Mouse (Mus musculus) layer of hippocampus, adult 2 months (tissue): ENCODE data around the gene Ispd. TPM values are rescaled to one million over a fixed set of nuclear protein-coding genes. Genes with fewer than 3 reads are reported as not detected.

ENCODE experiments used
- DNase-seq, 2 experiments: peaks; one replicate each; pipeline ENCODE4 v3.0.0; 2022; ENCODE audit warnings: low spot score in 2 of 2
- H3K27ac ChIP-seq: fragments of 200-600 bp; 2 replicates; pipeline ENCODE4 v1.8.1; 2022
- H3K4me3 ChIP-seq: fragments of 200-600 bp; 2 replicates; pipeline ENCODE4 v1.8.1; 2022; ENCODE audit warnings: mild to moderate bottlenecking
- CTCF ChIP-seq: fragments of 200-600 bp; conservative IDR thresholded peaks from 2 replicates; pipeline ENCODE4 v1.8.1; 2022; ENCODE audit warnings: antibody characterized with exemption, mild to moderate bottlenecking, moderate library complexity
- total RNA-seq, 2 experiments: library from RNA; stranded (reverse); gene quantifications; 2 replicates each; pipeline ENCODE4 v1.2.3; 2021

Ispd gene
- total RNA-seq, 2 experiments from 2014 or later, result 13.2 to 13.3 TPM

GRCm38 (mm10) chr12:36395115-36395514 lies 13.9 kb downstream of the Ispd start:
- peak; percentile 15 to 55 for DNase-seq
- H3K4me3 ChIP-seq, result no peak overlapping the region
- H3K27ac ChIP-seq, result no peak overlapping the region
- TF ChIP-seq CTCF, result no peak

- no peak for DNase-seq
- Histone ChIP-seq H3K27ac (no peak overlapping the region), H3K4me3 (no peak overlapping the region)
- no peak for TF ChIP-seq CTCF
Measured at GRCm38 (mm10) chr12:36423677-36424076, 42.4 kb downstream of the Ispd start.

GRCm38 (mm10) chr12:36425258-36425657 lies 44.0 kb downstream of the Ispd start:
- H3K27ac ChIP-seq, result no peak overlapping the region
- TF ChIP-seq CTCF, result no peak
- no peak overlapping the region for H3K4me3 ChIP-seq
- no peak for DNase-seq

- Histone ChIP-seq H3K27ac (no peak overlapping the region), H3K4me3 (no peak overlapping the region)
- TF ChIP-seq CTCF, result no peak
- DNase-seq, result no peak
Measured at GRCm38 (mm10) chr12:36426163-36427045, 45.2 kb downstream of the Ispd start.

- DNase-seq, result no peak
- Histone ChIP-seq H3K4me3 (no peak overlapping the region), H3K27ac (no peak overlapping the region)
- TF ChIP-seq CTCF, result no peak
Measured at GRCm38 (mm10) chr12:36436956-36437355, 55.7 kb downstream of the Ispd start.

- no peak for TF ChIP-seq CTCF
- no peak overlapping the region for H3K4me3 ChIP-seq
- no peak for DNase-seq
- no peak overlapping the region for H3K27ac ChIP-seq
Measured at GRCm38 (mm10) chr12:36439396-36439795, 58.1 kb downstream of the Ispd start.

- H3K27ac ChIP-seq, result no peak overlapping the region
- DNase-seq, result peak in 1 of 2 experiments; percentile 3
- H3K4me3 ChIP-seq, result no peak overlapping the region
- no peak for TF ChIP-seq CTCF
Measured at GRCm38 (mm10) chr12:36456002-36456401, 74.8 kb downstream of the Ispd start.

GRCm38 (mm10) chr12:36457726-36458125 lies 76.5 kb downstream of the Ispd start:
- TF ChIP-seq CTCF, result no peak
- Histone ChIP-seq H3K4me3 (no peak overlapping the region), H3K27ac (no peak overlapping the region)
- no peak for DNase-seq

- no peak for DNase-seq
- Histone ChIP-seq H3K27ac (no peak overlapping the region), H3K4me3 (no peak overlapping the region)
- no peak for TF ChIP-seq CTCF
Measured at GRCm38 (mm10) chr12:36468325-36469044, 87.2 kb downstream of the Ispd start.

- Histone ChIP-seq H3K27ac (no peak overlapping the region), H3K4me3 (no peak overlapping the region)
- DNase-seq, result peak in 1 of 2 experiments; percentile 28
- TF ChIP-seq CTCF, result no peak
Measured at GRCm38 (mm10) chr12:36471411-36471810, 90.2 kb downstream of the Ispd start.

GRCm38 (mm10) chr12:36474171-36474570 lies 92.9 kb downstream of the Ispd start:
- TF ChIP-seq CTCF, result no peak
- DNase-seq, result no peak
- Histone ChIP-seq H3K27ac (no peak overlapping the region), H3K4me3 (no peak overlapping the region)

GRCm38 (mm10) chr12:36475269-36475668 lies 94.0 kb downstream of the Ispd start:
- TF ChIP-seq CTCF, result no peak
- no peak for DNase-seq
- Histone ChIP-seq H3K27ac (no peak overlapping the region), H3K4me3 (no peak overlapping the region)

GRCm38 (mm10) chr12:36476476-36476875 lies 95.2 kb downstream of the Ispd start:
- Histone ChIP-seq H3K27ac (no peak overlapping the region), H3K4me3 (no peak overlapping the region)
- no peak for TF ChIP-seq CTCF
- DNase-seq, result no peak
